Mouse (Mus musculus) CD4-positive helper T cell, adult 2 months (primary cell): ENCODE data around the gene Gm45140.

Experiments used
- DNase-seq: peaks from one replicate; pipeline ENCODE4 v3.0.0-alpha.2; 2012; ENCODE audit warnings: low read depth, missing footprints, low spot score

The Gm45140 gene

GRCm38 (mm10) chr6:87740496-87740895 lies 95.1 kb downstream of the Gm45140 start:
- no peak for DNase-seq

- DNase-seq, result no peak
These were observed 95.7 kb downstream of the Gm45140 start for GRCm38 (mm10) chr6:87739898-87740297.
